Mouse (Mus musculus): Measurements from ENCODE around the gene Ptges. TPM values are rescaled to one million over a fixed set of nuclear protein-coding genes. Genes with fewer than 3 reads are reported as not detected.

Gene Ptges
- polyA plus RNA-seq, 1 experiment from 2014 or later: 20.0 TPM

DNA sequence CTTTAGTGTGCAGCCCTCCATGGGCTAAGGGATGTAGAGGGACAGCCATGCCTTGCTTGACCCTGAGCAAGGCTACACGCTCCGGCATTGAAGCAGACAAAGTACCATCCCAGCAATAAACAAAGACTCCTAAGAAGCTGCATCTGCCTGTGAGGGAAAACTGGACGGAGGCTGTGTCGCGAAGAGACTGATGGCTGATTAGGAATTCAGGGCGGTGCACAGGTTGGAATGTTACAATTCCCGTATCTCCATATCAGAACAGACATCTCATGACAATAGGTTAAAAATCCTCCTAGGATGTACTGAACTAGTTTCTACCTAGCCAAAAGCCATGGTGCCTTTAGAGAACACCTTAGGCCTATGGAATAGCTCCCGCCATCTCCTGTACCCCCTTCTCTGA is 23.8 kb downstream of the Ptges start:
- Histone ChIP-seq H3K36me3 (ENCODE audit: insufficient read depth, low read length) (no peaks in the 10 kb centered on the region), H3K27me3 (replicated peaks; ENCODE audit: insufficient read depth, low read length) (no peaks in the 10 kb centered on the region), H3K9me3 (ENCODE audit: low read length) (no peaks in the 10 kb centered on the region), H3K27ac (ENCODE audit: low read length) (no peak overlapping the region), H3K9ac (replicated peaks; ENCODE audit: low read depth) (no peak overlapping the region), H3K4me1 (ENCODE audit: insufficient read depth, low read depth, low read length) (peaks cover 11% of the 10 kb centered on the region; the same call in 1 of the 2 replicates), H3K4me3 (ENCODE audit: low read depth, low read length) (no peak overlapping the region), H3K4me2 (replicated peaks; ENCODE audit: low read depth, low read length) (no peak overlapping the region)
- 83% methylated on average over 8 of the region's 8 CpGs for WGBS
- no peak for DNase-seq (ENCODE audit: low spot score)
- no peak for ATAC-seq
- no peak for TF ChIP-seq CTCF (IDR thresholded peaks at IDR 0.05)
- TF ChIP-seq EP300 (IDR thresholded peaks at IDR 0.05): no peak

DNA sequence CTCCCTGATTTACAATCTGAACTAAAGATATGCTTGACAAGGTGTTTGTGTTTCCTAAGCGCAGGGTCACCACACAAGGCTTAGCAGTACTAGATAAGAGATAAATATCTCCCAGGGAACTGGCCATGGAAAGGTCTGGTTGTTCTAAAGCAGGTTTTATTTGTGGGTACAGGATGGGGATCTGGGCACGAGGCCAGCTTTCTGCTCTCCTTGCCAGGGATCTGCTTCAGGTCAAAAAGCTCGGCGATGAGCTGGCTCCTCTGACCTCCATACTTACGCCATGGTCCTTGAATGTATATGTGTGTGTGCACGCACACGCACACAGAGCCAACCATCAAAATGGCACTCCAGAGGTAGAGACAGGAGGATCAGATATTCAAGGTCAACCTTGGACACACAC is 24.7 kb downstream of the Ptges start:
- Histone ChIP-seq H3K9ac (replicated peaks; ENCODE audit: low read depth) (no peak overlapping the region), H3K27me3 (replicated peaks; ENCODE audit: insufficient read depth, low read length) (no peaks in the 10 kb centered on the region), H3K4me3 (ENCODE audit: low read depth, low read length) (no peak overlapping the region), H3K36me3 (ENCODE audit: insufficient read depth, low read length) (no peaks in the 10 kb centered on the region), H3K9me3 (ENCODE audit: low read length) (no peaks in the 10 kb centered on the region), H3K4me1 (ENCODE audit: insufficient read depth, low read depth, low read length) (peaks cover 11% of the 10 kb centered on the region; the same call in 1 of the 2 replicates), H3K4me2 (replicated peaks; ENCODE audit: low read depth, low read length) (no peak overlapping the region), H3K27ac (ENCODE audit: low read length) (no peak overlapping the region)
- ATAC-seq (no peak), DNase-seq (ENCODE audit: low spot score) (no peak)
- TF ChIP-seq CTCF (IDR thresholded peaks at IDR 0.05) (no peak), EP300 (IDR thresholded peaks at IDR 0.05) (no peak)
- 57% methylated on average over 7 of the region's 7 CpGs for WGBS

DNA sequence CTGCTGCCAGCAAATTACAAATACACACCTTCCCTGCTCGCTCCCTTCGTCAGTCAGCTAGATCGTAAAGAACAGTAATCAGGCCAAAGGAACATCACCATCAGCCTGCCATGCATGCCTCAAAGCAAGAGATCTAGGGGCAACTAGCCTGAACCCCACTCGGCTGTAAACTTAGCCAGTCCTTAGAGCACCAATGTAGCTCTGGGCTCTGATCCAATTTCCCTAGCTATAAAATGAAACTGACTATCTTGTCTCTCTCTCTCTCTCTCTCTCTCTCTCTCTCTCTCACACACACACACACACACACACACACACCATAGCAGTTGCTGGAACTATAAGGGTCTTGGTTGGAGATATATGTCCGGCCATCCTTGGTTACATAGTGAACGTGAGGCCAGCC is 25.4 kb downstream of the Ptges start:
- Histone ChIP-seq H3K27me3 (replicated peaks; ENCODE audit: insufficient read depth, low read length) (no peaks in the 10 kb centered on the region), H3K4me3 (ENCODE audit: low read depth, low read length) (no peak overlapping the region), H3K9me3 (ENCODE audit: low read length) (no peaks in the 10 kb centered on the region), H3K4me1 (ENCODE audit: insufficient read depth, low read depth, low read length) (peaks cover 11% of the 10 kb centered on the region; the same call in 1 of the 2 replicates), H3K27ac (ENCODE audit: low read length) (no peak overlapping the region), H3K36me3 (ENCODE audit: insufficient read depth, low read length) (no peaks in the 10 kb centered on the region), H3K4me2 (replicated peaks; ENCODE audit: low read depth, low read length) (no peak overlapping the region), H3K9ac (replicated peaks; ENCODE audit: low read depth) (no peak overlapping the region)
- WGBS: 69% methylated on average over 6 of the region's 6 CpGs
- TF ChIP-seq EP300 (IDR thresholded peaks at IDR 0.05) (no peak), CTCF (IDR thresholded peaks at IDR 0.05) (no peak)
- ATAC-seq (no peak), DNase-seq (ENCODE audit: low spot score) (no peak)

DNA sequence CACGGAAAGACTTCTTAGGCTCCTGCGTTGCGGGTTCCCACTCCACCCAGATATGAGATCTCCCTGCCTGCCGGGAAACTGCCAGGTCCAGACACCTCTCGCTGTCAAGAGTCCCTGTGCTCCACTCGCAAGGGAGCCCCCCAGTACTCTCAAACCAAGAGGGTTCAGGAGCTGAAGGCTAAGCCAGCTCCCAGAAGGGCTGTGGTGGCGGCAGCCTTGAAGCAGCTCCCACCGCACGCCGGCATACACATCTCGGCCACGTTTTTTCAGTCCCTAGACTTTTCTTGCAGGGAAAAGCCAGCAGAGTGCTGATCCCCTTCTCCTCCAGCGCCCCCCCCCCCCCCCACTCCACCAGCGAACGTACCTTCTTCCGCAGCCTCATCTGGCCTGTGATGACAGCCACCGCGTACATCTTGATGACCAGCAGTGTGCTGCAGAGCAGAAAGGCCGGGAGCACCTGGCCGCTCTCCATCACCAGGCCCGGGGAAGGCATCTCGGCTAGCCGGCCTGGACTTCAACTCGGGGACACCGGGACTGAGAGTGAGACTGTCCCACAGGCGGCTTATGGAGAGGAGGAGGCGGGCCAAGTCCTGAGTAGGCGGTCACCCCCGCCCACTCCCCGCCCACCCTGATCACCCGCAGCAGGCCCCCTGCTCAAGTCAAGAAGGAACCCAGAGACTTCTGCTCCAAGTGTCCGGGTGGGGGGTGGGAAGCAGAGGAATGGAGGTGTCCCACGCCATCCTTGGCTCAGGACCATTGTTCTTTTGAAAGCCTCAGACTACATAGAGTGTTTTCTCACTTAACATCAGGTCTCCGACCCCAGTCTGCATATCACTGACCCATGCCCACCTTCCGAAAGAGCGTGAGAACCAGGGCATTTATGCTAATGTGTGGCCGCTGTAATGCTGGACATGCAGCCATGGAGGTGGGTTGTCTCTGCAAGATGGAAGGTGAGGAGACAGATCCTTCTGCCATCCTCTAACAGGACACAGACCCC is 26.6 kb downstream of the Ptges start:
- Histone ChIP-seq H3K9me3 (ENCODE audit: low read length) (no peaks in the 10 kb centered on the region), H3K4me1 (ENCODE audit: insufficient read depth, low read depth, low read length) (peaks cover 11% of the 10 kb centered on the region; the same call in 1 of the 2 replicates), H3K27ac (ENCODE audit: low read length) (0 out of 2 replicates have a peak overlapping the region, but pooled peaks have one; percentile 20), H3K4me2 (replicated peaks; ENCODE audit: low read depth, low read length) (peak overlapping the region; percentile 57), H3K27me3 (replicated peaks; ENCODE audit: insufficient read depth, low read length) (no peaks in the 10 kb centered on the region), H3K9ac (replicated peaks; ENCODE audit: low read depth) (peak overlapping the region; percentile 39), H3K36me3 (ENCODE audit: insufficient read depth, low read length) (no peaks in the 10 kb centered on the region), H3K4me3 (ENCODE audit: low read depth, low read length) (peak overlapping the region; percentile 38)
- DNase-seq (ENCODE audit: low spot score) (peak; percentile 66), ATAC-seq (peak; percentile 67)
- TF ChIP-seq EP300 (IDR thresholded peaks at IDR 0.05) (no peak), CTCF (IDR thresholded peaks at IDR 0.05) (no peak)
- WGBS: 7% methylated on average over 35 of the region's 37 CpGs

DNA sequence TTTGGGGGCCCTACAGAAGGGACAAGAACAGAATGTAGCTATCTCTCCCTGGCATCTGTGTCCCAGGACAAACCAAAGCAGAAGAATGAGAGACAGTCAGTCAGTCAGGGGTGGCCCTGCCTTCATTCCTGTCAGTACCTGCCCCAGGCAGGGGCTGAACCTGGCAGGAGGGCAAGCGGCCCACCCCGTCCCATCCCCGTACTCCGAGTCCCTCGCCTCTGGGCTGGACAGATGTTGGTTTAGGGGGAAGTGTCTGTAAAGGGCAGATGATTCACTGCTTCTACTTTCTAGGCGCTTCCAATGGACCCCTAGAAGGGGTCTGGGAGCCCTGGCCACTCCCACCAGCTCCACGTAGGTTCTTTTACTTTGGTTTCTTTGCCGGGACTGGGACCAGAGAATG is 27.4 kb downstream of the Ptges start:
- H3K27ac ChIP-seq (ENCODE audit: low read length): 0 out of 2 replicates have a peak overlapping the region, but pooled peaks have one; percentile 20
- TF ChIP-seq CTCF (IDR thresholded peaks at IDR 0.05) (no peak), EP300 (IDR thresholded peaks at IDR 0.05) (no peak)
- H3K9ac ChIP-seq (replicated peaks; ENCODE audit: low read depth): peak overlapping the region; percentile 39
- peak overlapping the region; percentile 57 for H3K4me2 ChIP-seq (replicated peaks; ENCODE audit: low read depth, low read length)
- no peaks in the 10 kb centered on the region for H3K27me3 ChIP-seq (replicated peaks; ENCODE audit: insufficient read depth, low read length)
- DNase-seq (ENCODE audit: low spot score) (no peak), ATAC-seq (0 out of 2 replicates have a peak, but pooled peaks have one; percentile 6)
- no peaks in the 10 kb centered on the region for H3K9me3 ChIP-seq (ENCODE audit: low read length)
- WGBS: 31% methylated on average over 8 of the region's 8 CpGs
- no peaks in the 10 kb centered on the region for H3K36me3 ChIP-seq (ENCODE audit: insufficient read depth, low read length)
- H3K4me3 ChIP-seq (ENCODE audit: low read depth, low read length): peak overlapping the region; percentile 38
- H3K4me1 ChIP-seq (ENCODE audit: insufficient read depth, low read depth, low read length): peaks cover 11% of the 10 kb centered on the region; the same call in 1 of the 2 replicates

DNA sequence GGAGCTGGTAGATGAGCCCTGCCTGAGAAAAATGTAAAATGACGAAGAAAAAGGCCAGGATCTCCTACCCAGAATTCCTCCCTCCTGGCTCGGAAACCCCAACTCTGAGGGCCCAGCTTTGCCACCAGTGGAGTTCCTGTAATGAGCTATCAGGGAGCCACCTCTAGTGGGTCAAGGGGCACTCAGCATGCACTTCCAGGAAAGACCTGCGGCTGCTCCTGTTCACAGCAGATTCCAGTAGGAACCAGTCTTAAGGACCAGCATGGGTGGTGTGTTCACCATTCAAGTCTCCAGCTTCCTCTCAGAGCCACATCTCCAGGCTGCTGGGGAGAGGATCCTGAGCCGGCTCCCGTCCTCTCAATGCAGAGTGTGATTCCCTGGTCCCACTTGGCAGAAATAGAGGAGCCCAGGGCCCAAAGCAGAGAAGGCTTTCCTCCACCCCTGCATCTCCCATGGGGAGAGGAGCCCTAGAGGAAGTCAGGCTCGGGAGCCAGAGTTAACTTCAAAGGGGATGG is 28.0 kb downstream of the Ptges start:
- H3K27ac ChIP-seq (ENCODE audit: low read length): no peak overlapping the region
- WGBS: 14% methylated on average over 6 of the region's 6 CpGs
- no peaks in the 10 kb centered on the region for H3K9me3 ChIP-seq (ENCODE audit: low read length)
- peaks cover 11% of the 10 kb centered on the region; the same call in 1 of the 2 replicates for H3K4me1 ChIP-seq (ENCODE audit: insufficient read depth, low read depth, low read length)
- H3K9ac ChIP-seq (replicated peaks; ENCODE audit: low read depth): no peak overlapping the region
- no peaks in the 10 kb centered on the region for H3K36me3 ChIP-seq (ENCODE audit: insufficient read depth, low read length)
- ATAC-seq (peak; percentile 65), DNase-seq (ENCODE audit: low spot score) (peak; percentile 77)
- no peak for TF ChIP-seq CTCF (IDR thresholded peaks at IDR 0.05)
- TF ChIP-seq EP300 (IDR thresholded peaks at IDR 0.05): peak; percentile 64
- H3K4me2 ChIP-seq (replicated peaks; ENCODE audit: low read depth, low read length): peak overlapping the region; percentile 57
- no peaks in the 10 kb centered on the region for H3K27me3 ChIP-seq (replicated peaks; ENCODE audit: insufficient read depth, low read length)
- peak overlapping the region; percentile 38; the same call in 1 of the 2 replicates for H3K4me3 ChIP-seq (ENCODE audit: low read depth, low read length)

Data from lung, postnatal 0 days (tissue).